Mouse (Mus musculus) hindbrain, embryonic 10.5 days (tissue): Measurements from ENCODE around the gene Rcc1l. TPM values are rescaled to one million over a fixed set of nuclear protein-coding genes. Genes with fewer than 3 reads are reported as not detected.

ENCODE experiments used
- DNase-seq: peaks from one replicate; pipeline ENCODE4 v3.0.0-alpha.2; 2017; ENCODE audit warnings: low spot score
- H3K27ac ChIP-seq: fragments of 300-500 bp; sonication (generic); 2 replicates; pipeline ENCODE4 v1.5.1; 2016; ENCODE audit warnings: mild to moderate bottlenecking, moderate library complexity
- H3K27me3 ChIP-seq: fragments of 300-500 bp; sonication (generic); 2 replicates; pipeline ENCODE4 v1.6.1; 2016; ENCODE audit warnings: mild to moderate bottlenecking; ENCODE audit not compliant: poor library complexity, insufficient read depth, severe bottlenecking
- H3K36me3 ChIP-seq: fragments of 300-500 bp; sonication (generic); 2 replicates; pipeline ENCODE4 v1.6.1; 2016; ENCODE audit warnings: mild to moderate bottlenecking, moderate library complexity
- H3K4me1 ChIP-seq: fragments of 300-500 bp; sonication (generic); replicated peaks from 2 replicates; pipeline ENCODE4 v1.6.1; 2016; ENCODE audit warnings: mild to moderate bottlenecking
- H3K4me3 ChIP-seq: fragments of 300-500 bp; sonication (generic); 2 replicates; pipeline ENCODE4 v1.5.1; 2016; ENCODE audit warnings: mild to moderate bottlenecking, moderate library complexity
- H3K9me3 ChIP-seq: fragments of 300-500 bp; sonication (generic); 2 replicates; pipeline ENCODE4 v1.6.1; 2016; ENCODE audit warnings: mild to moderate bottlenecking, moderate library complexity
- WGBS: fragments of 180-500 bp; shearing (Covaris S2); methylation state at CpG from one replicate; pipeline ENCODE4 v1.1.7; 2016; 5-methylcytosine and 5-hydroxymethylcytosine counted together
- polyA plus RNA-seq: library from polyadenylated mRNA; unstranded; fragments of >200 nt; fragmentation: Nextera tagmentation; extraction: Ambion mirVana; gene quantifications from 2 replicates; pipeline ENCODE4 v1.2.1, GENCODE M21; 2016

Gene Rcc1l
- polyA plus RNA-seq, 1 experiment from 2014 or later = 31.0 TPM

DNA sequence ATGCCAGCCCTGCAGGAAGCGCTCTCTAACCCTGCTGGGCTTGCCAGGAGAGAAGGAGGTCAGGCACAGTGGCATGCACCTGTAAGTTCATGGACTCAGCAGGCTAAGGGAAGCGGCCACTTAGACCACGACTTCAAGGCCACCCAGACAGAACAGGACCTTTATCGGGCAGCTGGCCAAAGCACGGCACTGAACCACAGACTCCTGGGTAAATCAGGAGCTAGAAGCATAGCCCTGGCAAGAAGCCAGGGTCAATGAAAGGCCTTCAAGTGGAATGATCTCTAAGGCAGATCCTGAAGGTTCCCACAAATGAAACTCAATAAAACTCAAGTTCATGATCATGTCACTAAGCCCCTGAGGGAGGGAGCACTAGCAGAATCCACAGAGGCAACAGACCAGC lies 11.9 kb downstream of the Rcc1l start:
- 82% methylated on average over 5 of the region's 5 CpGs for WGBS
- H3K36me3 ChIP-seq = peaks cover 89% of the 10 kb centered on the region
- H3K9me3 ChIP-seq = no peaks in the 10 kb centered on the region
- H3K27me3 ChIP-seq = no peaks in the 10 kb centered on the region
- no peak overlapping the region for H3K27ac ChIP-seq
- no peaks in the 10 kb centered on the region for H3K4me1 ChIP-seq
- H3K4me3 ChIP-seq = no peak overlapping the region
- DNase-seq = no peak

DNA sequence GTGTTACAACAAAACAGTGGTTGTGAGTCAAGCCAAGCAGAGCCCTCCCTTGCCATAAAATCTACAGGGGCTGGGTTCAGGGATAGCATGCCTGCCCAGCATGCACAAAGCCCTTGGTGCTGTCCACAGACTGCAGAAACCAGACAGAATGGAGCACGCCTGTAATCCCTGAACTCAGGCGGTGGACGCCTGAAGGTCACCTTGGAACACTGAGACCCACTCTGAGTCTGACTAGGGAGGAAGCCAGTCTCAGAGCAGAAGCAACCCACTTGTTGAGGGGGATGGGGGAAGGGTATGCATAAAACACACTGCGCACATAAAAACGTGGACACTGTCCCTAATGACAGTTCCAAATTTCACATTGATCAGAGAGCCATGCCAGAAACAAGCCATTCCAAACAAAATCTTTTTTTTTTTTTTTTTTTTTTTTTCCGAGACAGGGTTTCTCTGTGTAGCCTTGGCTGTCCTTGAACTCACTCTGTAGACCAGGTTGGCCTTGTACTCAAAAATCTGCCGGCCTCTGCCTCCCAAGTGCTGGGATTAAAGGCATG lies 20.6 kb downstream of the Rcc1l start:
- Histone ChIP-seq H3K27ac (no peak overlapping the region), H3K4me3 (no peak overlapping the region), H3K4me1 (no peaks in the 10 kb centered on the region; the same call in 1 of the 2 replicates), H3K27me3 (no peaks in the 10 kb centered on the region), H3K9me3 (no peaks in the 10 kb centered on the region), H3K36me3 (peaks cover 97% of the 10 kb centered on the region)
- DNase-seq = no peak
- 88% methylated on average over 7 of the region's 7 CpGs for WGBS

- WGBS = 89% methylated on average over 11 of the region's 11 CpGs
- Histone ChIP-seq H3K27me3 (no peaks in the 10 kb centered on the region), H3K36me3 (peaks cover 97% of the 10 kb centered on the region), H3K9me3 (peaks cover 4% of the 10 kb centered on the region; the same call in 1 of the 2 replicates), H3K4me1 (no peaks in the 10 kb centered on the region; the same call in 1 of the 2 replicates), H3K4me3 (no peak overlapping the region), H3K27ac (peak overlapping the region; percentile 29; the same call in 1 of the 2 replicates)
- no peak for DNase-seq
Measured at GRCm38 (mm10) chr5:134151895-134152294, 24.7 kb downstream of the Rcc1l start.

DNA sequence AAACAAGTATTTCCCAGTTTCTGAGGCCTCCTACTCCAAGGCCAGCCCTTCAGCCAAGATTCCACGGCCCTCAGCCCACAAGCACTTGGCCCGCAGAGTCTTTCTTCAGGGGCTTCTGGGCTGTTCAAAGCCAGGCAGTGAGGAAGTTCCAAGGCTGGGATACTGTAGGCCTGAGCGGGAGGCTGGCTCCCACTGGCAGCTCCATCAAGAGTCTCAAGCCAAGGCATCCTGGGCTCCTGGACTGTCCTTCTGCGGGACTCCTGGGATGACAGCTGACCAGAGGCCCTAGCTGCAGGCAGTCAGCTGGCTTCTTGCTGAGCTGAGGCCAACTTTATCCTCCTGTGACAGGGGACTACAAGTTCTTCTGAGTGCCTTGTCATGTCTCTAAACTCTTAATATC lies 28.4 kb downstream of the Rcc1l start:
- no peak for DNase-seq
- H3K4me3 ChIP-seq = no peak overlapping the region
- WGBS = 89% methylated on average over 4 of the region's 4 CpGs
- H3K4me1 ChIP-seq = no peaks in the 10 kb centered on the region; the same call in 1 of the 2 replicates
- no peak overlapping the region for H3K27ac ChIP-seq
- H3K9me3 ChIP-seq = peaks cover 7% of the 10 kb centered on the region; the same call in 1 of the 2 replicates
- no peaks in the 10 kb centered on the region for H3K27me3 ChIP-seq
- peaks cover 85% of the 10 kb centered on the region for H3K36me3 ChIP-seq

- 90% methylated on average over 10 of the region's 10 CpGs for WGBS
- H3K36me3 ChIP-seq = peaks cover 84% of the 10 kb centered on the region
- H3K27me3 ChIP-seq = no peaks in the 10 kb centered on the region
Measured at GRCm38 (mm10) chr5:134147194-134147753, 29.3 kb downstream of the Rcc1l start.

DNA sequence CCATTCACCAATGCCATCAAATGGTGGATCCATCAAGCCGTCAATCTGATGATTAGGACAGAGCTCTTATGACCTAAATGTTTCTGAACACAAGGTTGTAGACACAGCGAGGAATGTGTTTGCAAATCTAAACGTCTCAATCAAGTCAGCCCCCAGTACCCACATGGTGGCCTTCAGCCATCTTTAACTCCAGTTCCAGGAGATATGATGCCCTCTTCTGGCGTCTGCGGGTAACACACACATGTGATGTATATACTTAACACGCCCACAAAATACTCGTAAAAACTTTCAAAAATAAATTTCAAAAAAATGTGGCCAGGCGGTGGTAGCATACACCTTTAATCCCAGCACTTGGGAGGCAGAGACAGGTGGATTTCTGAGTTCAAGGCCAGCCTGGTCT lies 31.6 kb downstream of the Rcc1l start:
- H3K4me3 ChIP-seq = no peak overlapping the region
- 92% methylated on average over 8 of the region's 8 CpGs for WGBS
- no peaks in the 10 kb centered on the region for H3K27me3 ChIP-seq
- H3K36me3 ChIP-seq = peaks cover 74% of the 10 kb centered on the region
- no peak overlapping the region for H3K27ac ChIP-seq
- no peak for DNase-seq
- H3K9me3 ChIP-seq = peaks cover 7% of the 10 kb centered on the region; the same call in 1 of the 2 replicates
- H3K4me1 ChIP-seq = no peaks in the 10 kb centered on the region

More at GRCm38 (mm10) chr5:134147194-134147753, 29.3 kb downstream of the Rcc1l start:
- H3K4me1 ChIP-seq = no peaks in the 10 kb centered on the region; the same call in 1 of the 2 replicates
- peaks cover 7% of the 10 kb centered on the region; the same call in 1 of the 2 replicates for H3K9me3 ChIP-seq
- no peak overlapping the region for H3K27ac ChIP-seq
- H3K4me3 ChIP-seq = no peak overlapping the region
- DNase-seq = no peak

DNA sequence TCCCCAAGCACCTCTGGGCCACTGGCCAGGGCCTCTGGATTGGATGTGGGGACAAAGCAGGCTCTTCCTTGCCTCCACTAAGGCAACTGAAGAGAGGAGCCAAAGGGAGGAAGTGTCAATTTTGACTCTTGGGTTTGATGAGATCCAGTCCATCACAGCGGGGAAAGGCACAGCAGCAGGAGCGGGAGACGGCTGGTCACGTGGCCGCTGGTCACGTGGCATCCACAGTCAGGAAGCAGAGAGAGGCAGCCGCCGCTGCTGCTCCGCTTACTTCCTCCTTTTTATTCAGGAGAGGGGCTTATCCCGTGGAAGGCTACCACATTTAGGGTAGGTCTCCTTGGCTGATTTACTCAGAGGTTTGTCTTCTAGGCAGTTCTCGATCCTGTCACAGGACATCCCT lies 34.2 kb downstream of the Rcc1l start:
- no peaks in the 10 kb centered on the region for H3K4me1 ChIP-seq
- no peak for DNase-seq
- H3K9me3 ChIP-seq = peaks cover 7% of the 10 kb centered on the region; the same call in 1 of the 2 replicates
- peaks cover 68% of the 10 kb centered on the region for H3K36me3 ChIP-seq
- WGBS = 76% methylated on average over 11 of the region's 11 CpGs
- H3K27me3 ChIP-seq = no peaks in the 10 kb centered on the region
- no peak overlapping the region for H3K4me3 ChIP-seq
- no peak overlapping the region for H3K27ac ChIP-seq

DNA sequence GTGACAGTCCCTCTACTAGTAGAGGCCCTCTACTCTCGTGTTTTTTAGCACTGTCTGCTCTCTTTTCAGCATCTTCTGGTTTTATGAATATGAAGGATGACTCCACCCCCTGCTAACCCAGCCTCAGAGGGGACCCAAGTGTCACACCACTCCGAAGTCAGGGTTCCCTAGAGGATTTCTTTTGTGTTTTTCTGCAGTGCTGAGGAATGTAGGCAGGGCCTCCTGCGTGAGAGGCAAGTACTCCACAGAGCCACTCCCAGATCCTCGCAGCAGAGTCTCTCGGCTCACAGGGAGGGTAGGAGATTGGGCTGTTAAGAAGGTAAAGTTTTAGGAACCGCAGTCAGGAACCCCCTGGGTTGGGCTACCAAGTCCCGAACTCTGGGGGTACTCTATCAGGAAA lies 35.3 kb downstream of the Rcc1l start:
- WGBS = 71% methylated on average over 7 of the region's 7 CpGs
- Histone ChIP-seq H3K4me3 (no peak overlapping the region), H3K9me3 (peaks cover 7% of the 10 kb centered on the region; the same call in 1 of the 2 replicates), H3K36me3 (peaks cover 72% of the 10 kb centered on the region), H3K27ac (no peak overlapping the region), H3K27me3 (no peaks in the 10 kb centered on the region), H3K4me1 (no peaks in the 10 kb centered on the region)
- no peak for DNase-seq

- WGBS = 83% methylated on average over 6 of the region's 6 CpGs
- DNase-seq = no peak
- no peaks in the 10 kb centered on the region for H3K27me3 ChIP-seq
- peaks cover 4% of the 10 kb centered on the region; the same call in 1 of the 2 replicates for H3K9me3 ChIP-seq
- H3K4me1 ChIP-seq = no peaks in the 10 kb centered on the region
- H3K4me3 ChIP-seq = no peak overlapping the region
- H3K27ac ChIP-seq = no peak overlapping the region
- peaks cover 79% of the 10 kb centered on the region for H3K36me3 ChIP-seq
Measured at GRCm38 (mm10) chr5:134139429-134139828, 37.1 kb downstream of the Rcc1l start.

GRCm38 (mm10) chr5:134137933-134138332 lies 38.6 kb downstream of the Rcc1l start:
- H3K27ac ChIP-seq = no peak overlapping the region
- DNase-seq = no peak
- H3K4me3 ChIP-seq = no peak overlapping the region
- WGBS = 86% methylated on average over 5 of the region's 5 CpGs
- peaks cover 79% of the 10 kb centered on the region for H3K36me3 ChIP-seq
- H3K27me3 ChIP-seq = no peaks in the 10 kb centered on the region
- peaks cover 9% of the 10 kb centered on the region for H3K9me3 ChIP-seq
- no peaks in the 10 kb centered on the region for H3K4me1 ChIP-seq

- H3K4me1 ChIP-seq = peaks cover 10% of the 10 kb centered on the region
- no peaks in the 10 kb centered on the region for H3K27me3 ChIP-seq
- H3K4me3 ChIP-seq = no peak overlapping the region
- H3K9me3 ChIP-seq = peaks cover 4% of the 10 kb centered on the region; the same call in 1 of the 2 replicates
- DNase-seq = no peak
- no peak overlapping the region for H3K27ac ChIP-seq
- WGBS = 95% methylated on average over 12 of the region's 12 CpGs
- H3K36me3 ChIP-seq = peaks cover 72% of the 10 kb centered on the region
Measured at GRCm38 (mm10) chr5:134136022-134136421, 40.6 kb downstream of the Rcc1l start.

GRCm38 (mm10) chr5:134131586-134131985 lies 45.0 kb downstream of the Rcc1l start:
- Histone ChIP-seq H3K36me3 (peaks cover 61% of the 10 kb centered on the region), H3K27me3 (no peaks in the 10 kb centered on the region), H3K9me3 (peaks cover 10% of the 10 kb centered on the region), H3K4me1 (peaks cover 10% of the 10 kb centered on the region), H3K4me3 (no peak overlapping the region), H3K27ac (peak overlapping the region; percentile 45; the same call in 1 of the 2 replicates)
- peak; percentile 43 for DNase-seq
- 37% methylated on average over 4 of the region's 4 CpGs for WGBS

- WGBS = 92% methylated on average over 2 of the region's 2 CpGs
- Histone ChIP-seq H3K36me3 (peaks cover 38% of the 10 kb centered on the region), H3K27ac (no peak overlapping the region), H3K4me3 (no peak overlapping the region), H3K9me3 (peaks cover 9% of the 10 kb centered on the region), H3K4me1 (peaks cover 6% of the 10 kb centered on the region), H3K27me3 (no peaks in the 10 kb centered on the region)
- DNase-seq = no peak
Measured at GRCm38 (mm10) chr5:134126232-134126631, 50.3 kb downstream of the Rcc1l start.
